Mouse (Mus musculus) myocyte (in vitro differentiated cells): ENCODE results near the gene Bmper.

Source experiments
- CEBPB ChIP-seq: IDR thresholded peaks from 2 replicates; pipeline ENCODE4 v1.6.1; 2011; ENCODE audit warnings: mild to moderate bottlenecking, moderate library complexity; ENCODE audit not compliant: poor library complexity, insufficient read depth, severe bottlenecking
- POLR2A ChIP-seq: IDR thresholded peaks from one replicate; pipeline ENCODE4 v1.6.1; 2011; ENCODE audit warnings: low read depth, mild to moderate bottlenecking, control low read depth, moderate library complexity; ENCODE audit not compliant: insufficient read length
- TCF12 ChIP-seq: IDR thresholded peaks from one replicate; pipeline ENCODE4 v1.6.1; 2011; ENCODE audit warnings: mild to moderate bottlenecking, control low read depth; ENCODE audit not compliant: poor library complexity, insufficient read depth, severe bottlenecking

- no peak for TF ChIP-seq POLR2A
- no peak for TF ChIP-seq CEBPB
- no peak for TF ChIP-seq TCF12
Measured at GRCm38 (mm10) chr9:23236635-23237279, 13.9 kb downstream of the Bmper start.
